Mouse (Mus musculus) embryonic facial prominence, embryonic 11.5 days (tissue): ENCODE results near the gene Nfix. TPM values are rescaled to one million over a fixed set of nuclear protein-coding genes. Genes with fewer than 3 reads are reported as not detected.

Source experiments
- ATAC-seq: fragments of 200-750 bp; cut with Nextera tagmentation; replicated peaks from 2 replicates; pipeline ENCODE4 v1.8.0; 2017; ENCODE audit warnings: low read depth; ENCODE audit not compliant: insufficient number of reproducible peaks, low FRiP score, low TSS enrichment
- DNase-seq: peaks from one replicate; pipeline ENCODE4 v3.0.0-alpha.2; 2015; ENCODE audit warnings: low spot score
- H3K27ac ChIP-seq: fragments of 300-500 bp; sonication (generic); replicated peaks from 2 replicates; pipeline ENCODE4 v1.5.1; 2014; ENCODE audit warnings: mild to moderate bottlenecking, low read depth, low read length, control low read depth
- H3K27me3 ChIP-seq: fragments of 300-500 bp; sonication (generic); 2 replicates; pipeline ENCODE4 v1.6.1; 2014; ENCODE audit warnings: mild to moderate bottlenecking, low read length, moderate library complexity, mixed read lengths; ENCODE audit not compliant: control insufficient read depth, insufficient read depth
- H3K36me3 ChIP-seq: fragments of 300-500 bp; sonication (generic); replicated peaks from 2 replicates; pipeline ENCODE4 v1.6.1; 2014; ENCODE audit warnings: low read depth, mild to moderate bottlenecking, low read length, moderate library complexity, mixed read lengths; ENCODE audit not compliant: control insufficient read depth, insufficient read depth
- H3K4me1 ChIP-seq: fragments of 300-500 bp; sonication (generic); 2 replicates; pipeline ENCODE4 v1.6.1; 2014; ENCODE audit warnings: low read length, mixed read lengths; ENCODE audit not compliant: control insufficient read depth, insufficient read depth
- H3K4me2 ChIP-seq: fragments of 300-500 bp; sonication (generic); 2 replicates; pipeline ENCODE4 v1.6.1; 2014; ENCODE audit warnings: low read depth, mild to moderate bottlenecking, control low read depth, low read length, moderate library complexity
- H3K4me3 ChIP-seq: fragments of 300-500 bp; sonication (generic); 2 replicates; pipeline ENCODE4 v1.5.1; 2014; ENCODE audit warnings: low read depth, low read length, control low read depth
- H3K9ac ChIP-seq: fragments of 300-500 bp; sonication (generic); replicated peaks from 2 replicates; pipeline ENCODE4 v1.6.1; 2014; ENCODE audit warnings: mild to moderate bottlenecking, control low read depth, low read length
- H3K9me3 ChIP-seq: fragments of 300-500 bp; sonication (generic); replicated peaks from 2 replicates; pipeline ENCODE4 v1.6.1; 2016; ENCODE audit warnings: mild to moderate bottlenecking, low read length, inconsistent platforms, mixed read lengths; ENCODE audit not compliant: control insufficient read depth
- WGBS: fragments of 180-500 bp; shearing (Covaris S2); extraction: QIAGEN DNeasy Blood & Tissue Kit; methylation state at CpG from one replicate; pipeline ENCODE4 v1.1.7; 2014; 5-methylcytosine and 5-hydroxymethylcytosine counted together
- polyA plus RNA-seq: library from polyadenylated mRNA; unstranded; fragments of >200 nt; fragmentation: Nextera tagmentation; extraction: Ambion mirVana; gene quantifications from 2 replicates; pipeline ENCODE4 v1.2.1, GENCODE M21; 2014

The Nfix gene
- polyA plus RNA-seq, 1 experiment from 2014 or later = 6.8 TPM

DNA sequence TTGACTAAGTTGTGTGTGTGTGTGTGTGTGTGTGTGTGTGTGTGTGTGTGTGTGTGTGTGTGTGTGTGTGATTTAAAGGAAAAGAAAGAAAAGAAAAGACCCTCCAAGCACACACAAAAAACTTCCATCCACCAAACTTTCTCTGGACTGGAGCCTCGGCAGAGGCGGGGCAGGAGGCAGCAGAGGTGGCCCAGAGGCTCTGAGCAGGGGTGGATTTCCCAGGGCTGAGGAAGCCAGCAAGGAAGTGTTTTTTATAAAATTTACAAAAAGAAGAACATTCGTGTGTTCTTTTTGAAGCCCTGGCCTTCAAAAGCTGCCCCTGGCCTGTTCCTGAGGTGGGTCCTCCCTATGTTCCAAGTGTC lies 87.4 kb downstream of the Nfix start:
- Histone ChIP-seq H3K4me3 (no peak overlapping the region), H3K4me1 (peaks cover 36% of the 10 kb centered on the region), H3K36me3 (no peaks in the 10 kb centered on the region), H3K27me3 (peaks cover 53% of the 10 kb centered on the region), H3K9me3 (no peaks in the 10 kb centered on the region), H3K27ac (peak overlapping the region; percentile 84), H3K4me2 (no peak overlapping the region), H3K9ac (peak overlapping the region; percentile 28)
- 17% methylated on average over 3 of the region's 3 CpGs for WGBS
- ATAC-seq (no peak), DNase-seq (no peak)

DNA sequence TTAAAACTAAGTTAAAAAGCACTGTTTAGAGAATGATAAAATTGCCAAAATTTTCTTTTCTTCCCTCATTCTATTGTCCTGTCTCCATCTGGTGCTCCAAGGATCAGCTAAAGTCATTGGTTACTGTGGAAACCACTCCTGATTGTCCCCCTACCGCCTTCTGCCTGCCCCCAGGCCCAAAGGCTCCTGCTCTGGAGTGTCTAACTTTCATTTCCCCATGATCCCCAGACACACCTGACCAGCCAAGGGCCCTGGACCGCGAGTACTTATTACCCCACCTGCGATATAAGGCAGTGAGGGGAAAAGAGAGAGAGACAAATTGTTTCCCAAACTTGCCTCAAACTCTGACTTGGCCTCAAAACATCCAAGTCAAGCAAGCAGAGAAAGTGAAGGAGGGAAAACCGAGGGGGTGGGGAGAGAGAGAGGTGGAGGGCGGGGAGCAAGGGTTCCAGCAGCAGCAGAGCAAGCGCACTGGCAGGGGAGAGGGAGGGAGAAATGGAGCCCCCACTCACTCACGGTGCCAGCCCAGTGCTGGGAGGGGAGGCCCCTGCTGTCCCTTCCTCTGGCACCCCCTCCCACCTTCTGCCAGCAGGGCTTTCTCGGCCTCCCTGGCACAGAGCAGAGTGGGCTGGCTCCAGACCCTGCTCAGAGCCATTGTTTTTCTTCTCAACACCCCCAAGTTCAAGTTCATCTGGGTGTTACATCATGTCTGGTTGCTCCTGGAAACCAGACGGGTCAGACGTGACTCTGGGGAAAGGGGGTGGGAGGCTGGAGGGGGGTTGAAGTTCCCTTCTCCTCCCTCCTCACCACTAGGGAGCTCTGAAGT lies 88.0 kb downstream of the Nfix start:
- H3K27ac ChIP-seq = peak overlapping the region; percentile 84
- H3K27me3 ChIP-seq = peaks cover 55% of the 10 kb centered on the region
- DNase-seq (peak; percentile 86), ATAC-seq (peak; percentile 78)
- H3K4me3 ChIP-seq = no peak overlapping the region
- no peaks in the 10 kb centered on the region for H3K9me3 ChIP-seq
- peak overlapping the region; percentile 19 for H3K9ac ChIP-seq
- peaks cover 42% of the 10 kb centered on the region for H3K4me1 ChIP-seq
- peak overlapping the region; percentile 8; the same call in 1 of the 2 replicates for H3K4me2 ChIP-seq
- 18% methylated on average over 11 of the region's 11 CpGs for WGBS
- H3K36me3 ChIP-seq = no peaks in the 10 kb centered on the region

- DNase-seq = no peak
- no peak overlapping the region for H3K4me3 ChIP-seq
- H3K9me3 ChIP-seq = no peaks in the 10 kb centered on the region
- no peak overlapping the region; the same call in 1 of the 2 replicates for H3K9ac ChIP-seq
- no peaks in the 10 kb centered on the region for H3K36me3 ChIP-seq
- no peak for ATAC-seq
- 48% methylated on average over 3 of the region's 3 CpGs for WGBS
- no peak overlapping the region for H3K4me2 ChIP-seq
- H3K27me3 ChIP-seq = peaks cover 56% of the 10 kb centered on the region
- H3K27ac ChIP-seq = peak overlapping the region; percentile 84
- H3K4me1 ChIP-seq = peaks cover 47% of the 10 kb centered on the region
Observed at GRCm38 (mm10) chr8:84711312-84711711, 88.8 kb downstream of the Nfix start.

GRCm38 (mm10) chr8:84709931-84710330 lies 90.2 kb downstream of the Nfix start:
- DNase-seq (no peak), ATAC-seq (no peak)
- Histone ChIP-seq H3K36me3 (no peaks in the 10 kb centered on the region), H3K4me2 (no peak overlapping the region), H3K27ac (no peak overlapping the region), H3K9ac (no peak overlapping the region), H3K27me3 (peaks cover 58% of the 10 kb centered on the region), H3K9me3 (no peaks in the 10 kb centered on the region), H3K4me3 (no peak overlapping the region), H3K4me1 (peaks cover 43% of the 10 kb centered on the region)
- 100% methylated on average over 1 of the region's 1 CpGs for WGBS

DNA sequence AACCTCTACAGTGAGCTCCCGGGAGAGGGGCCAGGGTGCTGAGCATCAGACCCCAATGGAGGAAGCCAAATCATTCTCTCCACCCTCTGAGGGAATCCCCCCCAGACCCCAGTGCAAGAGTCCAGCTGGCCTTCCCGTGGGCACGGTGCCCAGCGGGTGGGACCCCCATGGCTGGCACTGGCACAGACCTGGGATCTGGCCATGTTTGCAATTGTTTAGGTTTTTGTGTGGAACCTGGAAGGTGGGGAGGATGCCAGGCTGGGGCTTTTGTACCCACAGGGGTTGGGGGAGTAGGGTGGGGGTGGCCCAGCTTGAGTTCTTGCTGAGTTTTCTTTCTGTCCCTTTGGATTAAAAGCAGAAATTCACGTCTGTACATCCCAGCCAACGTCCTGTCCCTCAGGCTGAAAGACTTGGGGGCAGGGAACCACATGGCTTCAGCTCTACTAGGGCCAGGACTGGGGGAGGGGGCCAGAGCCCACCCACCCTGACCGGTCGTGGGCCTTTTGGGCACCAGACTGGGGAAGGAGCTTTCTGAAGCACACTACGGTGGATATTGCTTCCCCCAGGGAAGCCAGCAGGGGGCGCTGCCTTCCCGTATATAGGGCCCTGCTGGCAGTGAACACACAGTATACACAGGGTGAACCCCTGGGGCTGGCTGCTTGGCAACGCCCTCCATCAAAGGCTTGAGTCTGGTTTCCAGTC lies 91.2 kb downstream of the Nfix start:
- ATAC-seq (peak; percentile 63), DNase-seq (peak; percentile 96)
- H3K9me3 ChIP-seq = no peaks in the 10 kb centered on the region
- H3K4me1 ChIP-seq = peaks cover 43% of the 10 kb centered on the region
- H3K27me3 ChIP-seq = peaks cover 60% of the 10 kb centered on the region
- H3K4me3 ChIP-seq = no peak overlapping the region
- H3K4me2 ChIP-seq = no peak overlapping the region
- WGBS = 13% methylated on average over 12 of the region's 12 CpGs
- H3K9ac ChIP-seq = no peak overlapping the region
- no peaks in the 10 kb centered on the region for H3K36me3 ChIP-seq
- H3K27ac ChIP-seq = no peak overlapping the region

DNA sequence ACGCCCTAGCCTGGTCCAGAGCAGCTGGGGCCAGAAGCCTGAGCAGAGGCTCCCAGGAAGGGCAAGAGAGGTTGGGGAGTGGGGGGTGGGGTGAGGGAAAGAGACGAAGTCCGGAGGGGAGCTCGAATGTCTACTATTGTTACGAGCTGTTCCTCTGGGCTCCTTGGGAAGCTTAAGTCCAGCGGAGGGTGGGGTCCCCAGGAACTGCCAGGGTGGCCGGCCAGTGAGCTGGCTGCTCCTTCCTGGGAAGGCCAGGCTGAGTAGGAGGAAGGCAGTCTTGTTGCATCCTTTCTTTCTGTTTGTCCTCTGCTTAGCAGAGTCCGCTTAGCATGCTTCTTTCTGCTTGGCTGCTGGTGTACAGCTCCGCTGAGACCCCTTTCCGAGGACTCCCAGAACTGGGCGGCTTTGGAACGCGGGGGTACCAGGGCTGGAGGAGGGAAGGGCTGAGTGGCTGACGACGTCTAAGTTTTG lies 92.0 kb downstream of the Nfix start:
- H3K9me3 ChIP-seq = no peaks in the 10 kb centered on the region
- H3K4me2 ChIP-seq = peak overlapping the region; percentile 30; the same call in 1 of the 2 replicates
- 4% methylated on average over 14 of the region's 15 CpGs for WGBS
- peaks cover 36% of the 10 kb centered on the region for H3K4me1 ChIP-seq
- H3K9ac ChIP-seq = peak overlapping the region; percentile 13; the same call in 1 of the 2 replicates
- DNase-seq (no peak), ATAC-seq (no peak)
- H3K27ac ChIP-seq = no peak overlapping the region
- H3K4me3 ChIP-seq = no peak overlapping the region
- H3K36me3 ChIP-seq = no peaks in the 10 kb centered on the region
- H3K27me3 ChIP-seq = peaks cover 61% of the 10 kb centered on the region

- H3K9me3 ChIP-seq = no peaks in the 10 kb centered on the region
- H3K36me3 ChIP-seq = no peaks in the 10 kb centered on the region
- H3K27ac ChIP-seq = no peak overlapping the region
- H3K4me1 ChIP-seq = peaks cover 32% of the 10 kb centered on the region
- DNase-seq = no peak
- peak overlapping the region; percentile 13 for H3K4me3 ChIP-seq
- H3K27me3 ChIP-seq = peaks cover 67% of the 10 kb centered on the region
- ATAC-seq = no peak
- WGBS = under 1% methylated on average over 22 of the region's 22 CpGs
- H3K9ac ChIP-seq = peak overlapping the region; percentile 46; the same call in 1 of the 2 replicates
- peak overlapping the region; percentile 36 for H3K4me2 ChIP-seq
Observed at GRCm38 (mm10) chr8:84707267-84707883, 92.8 kb downstream of the Nfix start.
